Mouse (Mus musculus) stomach, postnatal 0 days (tissue): ENCODE results near the gene Kdf1.

Source experiments
- CTCF ChIP-seq: IDR thresholded peaks from 2 replicates; pipeline ENCODE4 v1.5.1; 2016; ENCODE audit warnings: antibody characterized with exemption, low read depth, mild to moderate bottlenecking, moderate library complexity
- EP300 ChIP-seq: optimal IDR thresholded peaks from 2 replicates; pipeline ENCODE3; 2016; ENCODE audit warnings: antibody characterized with exemption

GRCm38 (mm10) chr4:133486673-133487357 is 31.9 kb upstream of the Kdf1 start:
- no peak for TF ChIP-seq CTCF
- TF ChIP-seq EP300 = no peak
